Mouse (Mus musculus) lung, postnatal 14 days (tissue): ENCODE measurements around the gene Sema4c.
"Not testable (repeated sequence)": the region's sequence is repeated elsewhere in the genome, so short reads cannot be mapped to it uniquely, and the experiment has no call there.

Source experiments
- DNase-seq: peaks from one replicate; pipeline ENCODE4 v3.0.0; 2021

Gene Sema4c

GRCm38 (mm10) chr1:36555798-36556395 lies 2.3 kb downstream of the Sema4c start:
- DNase-seq: no peak

GRCm38 (mm10) chr1:36554633-36555399 lies 3.3 kb downstream of the Sema4c start:
- DNase-seq: no peak

GRCm38 (mm10) chr1:36552506-36552905 lies 5.6 kb downstream of the Sema4c start:
- DNase-seq: no peak

- no peak for DNase-seq
Measured at GRCm38 (mm10) chr1:36551904-36552303, 6.2 kb downstream of the Sema4c start.

- no peak for DNase-seq
Measured at GRCm38 (mm10) chr1:36550075-36550863, 7.9 kb downstream of the Sema4c start.

GRCm38 (mm10) chr1:36549491-36549890 lies 8.7 kb downstream of the Sema4c start:
- DNase-seq: no peak

- no peak for DNase-seq
Measured at GRCm38 (mm10) chr1:36548771-36549170, 9.4 kb downstream of the Sema4c start.

GRCm38 (mm10) chr1:36547981-36548598 lies 10.1 kb downstream of the Sema4c start:
- peak; percentile 72 for DNase-seq

GRCm38 (mm10) chr1:36546888-36547471 lies 11.2 kb downstream of the Sema4c start, which contains the start of gene Ankrd39:
Gene Ankrd39 (minus strand): TSS chr1:36547445.
- peak; percentile 97 for DNase-seq

- no peak for DNase-seq
Measured at GRCm38 (mm10) chr1:36545845-36546600, 12.1 kb downstream of the Sema4c start.

- DNase-seq: no peak
Measured at GRCm38 (mm10) chr1:36545382-36545781, 12.8 kb downstream of the Sema4c start.

- no peak for DNase-seq
Measured at GRCm38 (mm10) chr1:36542925-36543324, 15.2 kb downstream of the Sema4c start.

GRCm38 (mm10) chr1:36541844-36542243 lies 16.3 kb downstream of the Sema4c start:
- DNase-seq: no peak

- DNase-seq: no peak
Measured at GRCm38 (mm10) chr1:36540807-36541206, 17.3 kb downstream of the Sema4c start.

GRCm38 (mm10) chr1:36540132-36540531 lies 18.0 kb downstream of the Sema4c start:
- DNase-seq: no peak

- DNase-seq: peak; percentile 77
Measured at GRCm38 (mm10) chr1:36539186-36539585, 19.0 kb downstream of the Sema4c start, which contains the start of gene Gm42417. Gene Gm42417 (minus strand): TSS chr1:36539429.

- no peak for DNase-seq
Measured at GRCm38 (mm10) chr1:36538727-36539126, 19.4 kb downstream of the Sema4c start.

GRCm38 (mm10) chr1:36536783-36537182 lies 21.4 kb downstream of the Sema4c start, which contains the start of gene Ankrd23:
Gene Ankrd23 (minus strand): TSS chr1:36536883.
- not testable (repeated sequence) for DNase-seq

GRCm38 (mm10) chr1:36536397-36536728 lies 21.8 kb downstream of the Sema4c start:
- no peak for DNase-seq

- DNase-seq: peak; percentile 60
Measured at GRCm38 (mm10) chr1:36535477-36536396, 22.4 kb downstream of the Sema4c start.

- DNase-seq: no peak
Measured at GRCm38 (mm10) chr1:36534595-36535058, 23.5 kb downstream of the Sema4c start.
